Mouse (Mus musculus) c-Kit-positive CD71-positive TER-119-negative erythroid progenitor cells, embryonic 14.5 days (primary cell): ENCODE measurements around the gene Zswim9.

Experiments
- DNase-seq: peaks from one replicate; pipeline ENCODE4 v3.0.0-alpha.2; 2013; ENCODE audit warnings: low read depth

The Zswim9 gene

DNA sequence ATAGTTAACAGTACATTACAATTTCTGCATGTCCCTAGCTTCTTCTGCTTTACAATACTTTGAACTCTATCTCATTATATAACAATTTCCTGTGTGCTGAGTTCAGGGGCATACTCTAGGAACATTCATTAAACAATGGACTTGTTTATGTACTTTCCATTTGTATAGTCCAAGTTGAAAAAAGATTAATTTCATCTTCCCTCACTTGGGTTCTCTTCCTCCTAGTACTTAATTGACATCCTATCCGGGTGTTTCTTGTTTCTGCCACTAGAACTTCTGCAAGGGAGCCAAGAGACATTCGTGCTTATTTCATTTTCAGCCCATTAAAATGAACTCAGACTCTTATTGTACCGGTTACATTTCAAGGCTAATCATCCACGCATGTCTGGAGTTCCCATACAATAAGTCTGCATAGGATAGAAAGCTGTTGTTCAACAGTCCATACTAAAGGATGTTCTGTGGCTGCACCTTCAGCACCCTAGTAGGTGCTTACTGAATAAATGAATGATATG is 9.7 kb downstream of the Zswim9 start:
- no peak for DNase-seq

DNA sequence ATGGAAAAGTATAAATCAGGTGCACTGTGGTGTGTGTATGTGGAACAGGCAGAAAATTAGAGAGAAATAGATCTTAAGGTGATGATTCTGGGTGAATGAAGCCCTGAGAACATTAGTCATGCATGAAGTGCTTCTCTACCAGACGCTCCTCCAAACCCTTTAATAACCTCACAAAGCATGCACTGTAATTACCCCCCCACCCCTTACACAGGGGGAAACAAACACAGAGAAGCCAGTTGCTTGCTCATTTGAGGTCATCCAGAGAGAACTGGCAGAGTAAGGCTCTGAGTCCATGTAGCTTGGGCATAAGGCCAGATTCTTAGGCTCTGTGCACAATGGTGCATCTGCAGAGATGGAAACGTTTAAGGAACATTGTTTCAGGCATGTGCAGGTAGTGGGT is 14.1 kb downstream of the Zswim9 start:
- DNase-seq = no peak

GRCm38 (mm10) chr7:13263851-13264250 is 14.7 kb downstream of the Zswim9 start:
- no peak for DNase-seq

DNA sequence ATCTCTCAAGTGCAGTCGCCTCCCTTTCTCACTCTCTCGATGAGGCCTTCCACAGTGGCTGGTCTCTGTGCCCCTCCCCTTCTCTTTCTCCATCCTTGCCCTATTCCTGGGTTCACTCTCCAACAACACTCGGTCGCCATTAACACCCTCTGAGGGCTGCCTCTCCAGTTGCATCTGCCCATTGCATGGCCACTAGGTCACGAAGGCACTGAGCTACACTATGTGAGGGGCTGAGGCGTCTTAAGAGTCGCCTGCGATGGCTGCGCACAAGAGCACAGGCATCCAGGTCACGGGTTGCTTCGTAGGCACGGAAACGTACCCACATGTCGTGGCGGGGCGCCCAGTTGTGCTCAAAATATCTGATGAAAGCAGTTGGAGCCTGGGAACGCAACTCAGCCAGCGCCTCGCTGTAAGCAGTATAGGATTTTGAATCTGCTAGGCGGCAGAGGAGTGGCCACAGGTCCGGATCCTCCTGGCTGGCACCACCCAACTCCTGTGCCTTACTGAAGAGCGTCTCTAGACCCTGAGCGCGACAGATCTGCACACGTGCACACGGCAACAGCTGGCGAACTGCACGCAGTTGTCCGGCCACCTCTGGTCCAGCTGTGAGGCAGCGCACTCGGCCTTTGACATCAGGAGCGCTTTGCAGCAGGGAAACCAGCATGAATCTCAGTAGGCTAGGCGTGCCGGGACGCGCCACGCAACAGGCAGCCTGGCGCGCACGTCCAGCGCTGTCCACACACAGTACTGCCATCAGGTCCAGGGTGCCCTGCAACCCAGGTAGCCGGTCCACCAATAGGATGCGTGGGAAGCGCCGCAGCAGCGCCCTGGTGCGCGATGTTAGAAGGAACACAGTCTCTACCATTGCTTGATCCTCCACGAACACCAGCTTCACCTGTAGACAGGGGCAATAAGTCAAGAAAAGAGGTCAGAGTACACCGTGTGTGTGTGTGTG is 17.5 kb downstream of the Zswim9 start:
- no peak for DNase-seq

GRCm38 (mm10) chr7:13212720-13213119 is 65.8 kb downstream of the Zswim9 start, which contains the start of gene Vmn1r89:
Vmn1r89 (plus strand) TSS chr7:13213020.
- DNase-seq = no peak
